Comparison of ENCODE assay signal across 9 mouse cellular contexts in genomic region chr3:89163643-89164245, GRCm38 (mm10). TPM values are rescaled to one million over a fixed set of nuclear protein-coding genes. Genes with fewer than 3 reads are reported as not detected.
DNase-seq lines count a peak whose midpoint lies in the region; ATAC-seq and TF ChIP-seq lines count a peak whose summit lies in the region.
"Had no signal": no experiment of that assay in that cellular context is flagged by ENCODE, and none has a peak within 500 bp of the region (broad histone marks: within the 10 kb centered on the region; RNA-seq: fewer than 3 reads in every experiment).

No protein-coding gene starts in this region.

- ATAC-seq in kidney, embryonic 15.5 days (replicated peaks; ENCODE audit: low FRiP score): no peak
- no peak for ATAC-seq in hindbrain, embryonic 15.5 days (ENCODE audit: low FRiP score, low read depth)
- no peak for ATAC-seq in midbrain, postnatal 0 days (ENCODE audit: low FRiP score)

- H3K27me3 ChIP-seq in kidney, embryonic 15.5 days: peaks cover 7% of the 10 kb centered on the region
- H3K27me3 ChIP-seq in hindbrain, embryonic 15.5 days: no peaks in the 10 kb centered on the region
- no peaks in the 10 kb centered on the region for H3K27me3 ChIP-seq in midbrain, postnatal 0 days (ENCODE audit: insufficient read depth, low read length)

- 77% methylated on average over 5 of the region's 5 CpGs for WGBS in kidney, embryonic 15.5 days
- WGBS in hindbrain, embryonic 15.5 days: 72% methylated on average over 5 of the region's 5 CpGs
- 67% methylated on average over 5 of the region's 5 CpGs for WGBS in midbrain, postnatal 0 days

- TF ChIP-seq CTCF in midbrain, postnatal 0 days (IDR thresholded peaks at IDR 0.05): no peak

- peak overlapping the region; percentile 92 for H3K4me3 ChIP-seq in kidney, embryonic 15.5 days (replicated peaks)
- H3K4me3 ChIP-seq in hindbrain, embryonic 15.5 days: peak overlapping the region; percentile 82
- peak overlapping the region; percentile 76; the same call in 1 of the 2 replicates for H3K4me3 ChIP-seq in midbrain, postnatal 0 days (ENCODE audit: low read depth, low read length)

- peak overlapping the region; percentile 99 for H3K27ac ChIP-seq in kidney, embryonic 15.5 days
- peak overlapping the region; percentile 93 for H3K27ac ChIP-seq in hindbrain, embryonic 15.5 days (replicated peaks)
- no peak overlapping the region for H3K27ac ChIP-seq in midbrain, postnatal 0 days (ENCODE audit: low read depth, low read length)

- H3K4me2 ChIP-seq in kidney, embryonic 15.5 days: peak overlapping the region; percentile 72
- H3K4me2 ChIP-seq in hindbrain, embryonic 15.5 days: peak overlapping the region; percentile 64
- peak overlapping the region; percentile 63; the same call in 1 of the 2 replicates for H3K4me2 ChIP-seq in midbrain, postnatal 0 days (ENCODE audit: low read depth, low read length, poor library complexity, severe bottlenecking)

- no peaks in the 10 kb centered on the region for H3K9me3 ChIP-seq in kidney, embryonic 15.5 days (replicated peaks)
- no peaks in the 10 kb centered on the region for H3K9me3 ChIP-seq in hindbrain, embryonic 15.5 days
- no peaks in the 10 kb centered on the region for H3K9me3 ChIP-seq in midbrain, postnatal 0 days (ENCODE audit: low read length)

- peaks cover 43% of the 10 kb centered on the region for H3K4me1 ChIP-seq in kidney, embryonic 15.5 days
- H3K4me1 ChIP-seq in hindbrain, embryonic 15.5 days (replicated peaks): peaks cover 40% of the 10 kb centered on the region
- H3K4me1 ChIP-seq in midbrain, postnatal 0 days (ENCODE audit: insufficient read depth, low read length): peaks cover 7% of the 10 kb centered on the region; the same call in 1 of the 2 replicates

- peaks cover 21% of the 10 kb centered on the region for H3K36me3 ChIP-seq in kidney, embryonic 15.5 days
- H3K36me3 ChIP-seq in hindbrain, embryonic 15.5 days: peaks cover 11% of the 10 kb centered on the region
- peaks cover 17% of the 10 kb centered on the region for H3K36me3 ChIP-seq in midbrain, postnatal 0 days (ENCODE audit: insufficient read depth, low read length)

- H3K9ac ChIP-seq in kidney, embryonic 15.5 days: peak overlapping the region; percentile 95
- peak overlapping the region; percentile 89 for H3K9ac ChIP-seq in hindbrain, embryonic 15.5 days
- no peak overlapping the region for H3K9ac ChIP-seq in midbrain, postnatal 0 days (replicated peaks; ENCODE audit: low read length, poor library complexity, severe bottlenecking)

- DNase-seq in kidney, postnatal 14 days: no peak
- DNase-seq in T-cell, adult 2 months (ENCODE audit: low spot score): peak; percentile 38
- no peak for DNase-seq in midbrain, postnatal 0 days (ENCODE audit: low spot score)
- no peak for DNase-seq in adrenal gland, adult 2 months
- no peak for DNase-seq in frontal cortex, postnatal 25 days (ENCODE audit: low spot score in 2 of 2)
- no peak for DNase-seq in left cerebral cortex, adult 11 months (ENCODE audit: low spot score)

RNA-seq across cellular contexts. Expression of gene Clk2, which starts 0.9 kb away (rescaled TPM):
- polyA plus RNA-seq in kidney, embryonic 15.5 days (2015; fragmentation: Nextera tagmentation; extraction: Ambion mirVana): 28.4 and 32.0 TPM in 2 replicates
- 20.0 and 22.6 TPM in 2 replicates for polyA plus RNA-seq in hindbrain, embryonic 15.5 days (2015; fragmentation: Nextera tagmentation; extraction: Ambion mirVana)
- 38.9 and 44.5 TPM in 2 replicates for total RNA-seq in midbrain, postnatal 0 days (2014; rRNA removed)
- polyA plus RNA-seq in midbrain, postnatal 0 days (2015; fragmentation: Nextera tagmentation; extraction: Ambion mirVana): 12.1 and 12.6 TPM in 2 replicates
- 10 to 100 TPM; 39.3 to 73.3 TPM for total RNA-seq in adrenal gland, adult 2 months (2021)
- polyA plus RNA-seq in adrenal gland, adult 2 months (2012; rRNA removed): 52.2 and 63.4 TPM in 2 replicates

RNA-seq across cellular contexts. Expression of gene Hcn3, which starts 3.7 kb away (rescaled TPM):
- polyA plus RNA-seq in kidney, embryonic 15.5 days (2015; fragmentation: Nextera tagmentation; extraction: Ambion mirVana): 1.6 and 3.1 TPM in 2 replicates
- 51.9 and 59.2 TPM in 2 replicates for polyA plus RNA-seq in hindbrain, embryonic 15.5 days (2015; fragmentation: Nextera tagmentation; extraction: Ambion mirVana)
- 94.8 and 97.8 TPM in 2 replicates for total RNA-seq in midbrain, postnatal 0 days (2014; rRNA removed)
- 44.8 and 46.7 TPM in 2 replicates for polyA plus RNA-seq in midbrain, postnatal 0 days (2015; fragmentation: Nextera tagmentation; extraction: Ambion mirVana)
- total RNA-seq in adrenal gland, adult 2 months (2021): 1 to 10 TPM; 2.4 to 6.6 TPM
- 20.9 and 34.5 TPM in 2 replicates for polyA plus RNA-seq in adrenal gland, adult 2 months (2012; rRNA removed)

RNA-seq across cellular contexts. Expression of gene Scamp3, which starts 13.5 kb away (rescaled TPM):
- 122 and 133 TPM in 2 replicates for polyA plus RNA-seq in kidney, embryonic 15.5 days (2015; fragmentation: Nextera tagmentation; extraction: Ambion mirVana)
- 148 and 158 TPM in 2 replicates for polyA plus RNA-seq in hindbrain, embryonic 15.5 days (2015; fragmentation: Nextera tagmentation; extraction: Ambion mirVana)
- total RNA-seq in midbrain, postnatal 0 days (2014; rRNA removed): 71.1 and 84.8 TPM in 2 replicates
- polyA plus RNA-seq in midbrain, postnatal 0 days (2015; fragmentation: Nextera tagmentation; extraction: Ambion mirVana): 151 and 158 TPM in 2 replicates
- 100 to 1,000 TPM in 1 of 2 experiments, 10 to 100 TPM in 1; 87.1 to 104 TPM for total RNA-seq in adrenal gland, adult 2 months (2021)
- 234 and 299 TPM in 2 replicates for polyA plus RNA-seq in adrenal gland, adult 2 months (2012; rRNA removed)

RNA-seq across cellular contexts. Expression of gene Fam189b, which starts 19.2 kb away (rescaled TPM):
- 37.1 and 50.4 TPM in 2 replicates for polyA plus RNA-seq in kidney, embryonic 15.5 days (2015; fragmentation: Nextera tagmentation; extraction: Ambion mirVana)
- 35.5 and 39.2 TPM in 2 replicates for polyA plus RNA-seq in hindbrain, embryonic 15.5 days (2015; fragmentation: Nextera tagmentation; extraction: Ambion mirVana)
- total RNA-seq in midbrain, postnatal 0 days (2014; rRNA removed): 12.7 and 22.2 TPM in 2 replicates
- polyA plus RNA-seq in midbrain, postnatal 0 days (2015; fragmentation: Nextera tagmentation; extraction: Ambion mirVana): 32.5 and 37.5 TPM in 2 replicates
- total RNA-seq in adrenal gland, adult 2 months (2021): 10 to 100 TPM; 15.2 to 16.3 TPM
- polyA plus RNA-seq in adrenal gland, adult 2 months (2012; rRNA removed): 80.2 and 84.4 TPM in 2 replicates

RNA-seq across cellular contexts. Expression of gene Pklr, which starts 27.8 kb away (rescaled TPM):
- polyA plus RNA-seq in kidney, embryonic 15.5 days (2015; fragmentation: Nextera tagmentation; extraction: Ambion mirVana): 2.3 and 5.5 TPM in 2 replicates
- polyA plus RNA-seq in hindbrain, embryonic 15.5 days (2015; fragmentation: Nextera tagmentation; extraction: Ambion mirVana): 0.09 TPM in 2 replicates
- 0.47 TPM in 1 of 2 replicates, not detected in the other for total RNA-seq in midbrain, postnatal 0 days (2014; rRNA removed)
- polyA plus RNA-seq in midbrain, postnatal 0 days (2015; fragmentation: Nextera tagmentation; extraction: Ambion mirVana): 0.05 and 0.10 TPM in 2 replicates
- under 1 TPM in 1 of 2 experiments, not detected in 1; 0.81 TPM for total RNA-seq in adrenal gland, adult 2 months (2021)
- polyA plus RNA-seq in adrenal gland, adult 2 months (2012; rRNA removed): 0.55 TPM in 1 of 2 replicates, not detected in the other
- total RNA-seq: adrenal gland, adult 18-20 months had no signal
